Mouse (Mus musculus) hindbrain, embryonic 15.5 days (tissue): ENCODE measurements around the gene Rnf138rt1. TPM values are rescaled to one million over a fixed set of nuclear protein-coding genes. Genes with fewer than 3 reads are reported as not detected.

Experiments used
- polyA plus RNA-seq: library from polyadenylated mRNA; unstranded; fragments of >200 nt; fragmentation: Nextera tagmentation; extraction: Ambion mirVana; gene quantifications from 2 replicates; pipeline ENCODE4 v1.2.1, GENCODE M21; 2015

The Rnf138rt1 gene
- polyA plus RNA-seq, 1 experiment from 2014 or later = 4.1 TPM

Other genes starting within 250 kb of the Rnf138rt1 start
- gene Grpr, start 211.7 kb downstream of the Rnf138rt1 start, polyA plus RNA-seq = 1.2 and 2.7 TPM in 2 replicates
- gene Ap1s2, start 147.7 kb upstream of the Rnf138rt1 start, polyA plus RNA-seq = 120 and 123 TPM in 2 replicates
- 54.6 and 56.5 TPM in 2 replicates for gene Zrsr2, start 197.3 kb upstream of the Rnf138rt1 start, polyA plus RNA-seq